Mouse (Mus musculus): ENCODE measurements at regions not wholly inside any gene's neighbourhood (a gene's known extent, or its start where the extent isn't known, plus 50 kb on each side); places are given as distances from the start of the nearest gene placed in this dataset.

GRCm38 (mm10) chr7:129995529-129995928, 403.9 kb downstream of the Wdr11 start:
- H3K4me3 ChIP-seq (ENCODE audit: control insufficient read depth, low read depth, low read length): no peak overlapping the region
- no peaks in the 10 kb centered on the region for H3K36me3 ChIP-seq (ENCODE audit: control insufficient read depth, insufficient read depth, low read length)
- no peak overlapping the region for H3K27ac ChIP-seq (ENCODE audit: control insufficient read depth, insufficient read depth, low read depth, low read length)
- TF ChIP-seq CTCF (IDR thresholded peaks at IDR 0.05; ENCODE audit: control insufficient read depth, insufficient read depth, insufficient replicate concordance, low read depth, low read length) (no peak), POLR2A (IDR thresholded peaks at IDR 0.05; ENCODE audit: control insufficient read depth, low read depth, low read length) (no peak)
- no peaks in the 10 kb centered on the region for H3K27me3 ChIP-seq (ENCODE audit: control insufficient read depth, insufficient read depth, low read length)
- H3K4me1 ChIP-seq (ENCODE audit: control insufficient read depth, insufficient read depth, low read length): no peaks in the 10 kb centered on the region

GRCm38 (mm10) chr7:130001064-130001463, 409.4 kb downstream of the Wdr11 start:
- Histone ChIP-seq H3K4me3 (ENCODE audit: control insufficient read depth, low read depth, low read length) (no peak overlapping the region), H3K27me3 (ENCODE audit: control insufficient read depth, insufficient read depth, low read length) (no peaks in the 10 kb centered on the region), H3K27ac (ENCODE audit: control insufficient read depth, insufficient read depth, low read depth, low read length) (no peak overlapping the region), H3K36me3 (ENCODE audit: control insufficient read depth, insufficient read depth, low read length) (no peaks in the 10 kb centered on the region), H3K4me1 (ENCODE audit: control insufficient read depth, insufficient read depth, low read length) (no peaks in the 10 kb centered on the region)
- TF ChIP-seq CTCF (IDR thresholded peaks at IDR 0.05; ENCODE audit: control insufficient read depth, insufficient read depth, insufficient replicate concordance, low read depth, low read length): no peak

DNA sequence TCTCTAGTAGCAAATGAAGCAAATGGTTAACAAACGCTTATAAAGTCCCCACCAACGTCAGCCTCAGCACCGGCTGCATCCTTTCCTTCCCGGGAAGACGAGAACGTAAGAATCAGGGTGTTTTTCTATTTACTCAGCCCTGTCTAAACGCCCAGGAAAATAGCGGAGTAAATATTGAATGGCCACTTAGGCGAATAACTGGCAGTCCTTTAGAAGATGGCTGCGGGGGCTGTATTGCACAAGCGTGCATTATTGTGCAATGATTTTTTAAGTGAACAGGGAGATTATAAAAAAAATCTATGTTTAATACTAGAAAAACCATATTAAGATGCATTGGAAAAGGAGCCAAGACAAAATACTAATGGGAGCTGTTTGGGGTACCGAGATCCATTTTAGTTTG, 410.3 kb downstream of the Wdr11 start:
- no peak for TF ChIP-seq POLR2A (IDR thresholded peaks at IDR 0.05; ENCODE audit: control insufficient read depth, low read depth, low read length)
- H3K27ac ChIP-seq (ENCODE audit: control insufficient read depth, insufficient read depth, low read depth, low read length): no peak overlapping the region
- H3K27me3 ChIP-seq (ENCODE audit: control insufficient read depth, insufficient read depth, low read length): no peaks in the 10 kb centered on the region
- no peaks in the 10 kb centered on the region for H3K4me1 ChIP-seq (ENCODE audit: control insufficient read depth, insufficient read depth, low read length)
- H3K4me3 ChIP-seq (ENCODE audit: control insufficient read depth, low read depth, low read length): no peak overlapping the region
- H3K36me3 ChIP-seq (ENCODE audit: control insufficient read depth, insufficient read depth, low read length): no peaks in the 10 kb centered on the region

GRCm38 (mm10) chr7:130005406-130005805, 413.7 kb downstream of the Wdr11 start:
- H3K4me1 ChIP-seq (ENCODE audit: control insufficient read depth, insufficient read depth, low read length): no peaks in the 10 kb centered on the region
- no peak overlapping the region for H3K4me3 ChIP-seq (ENCODE audit: control insufficient read depth, low read depth, low read length)
- no peaks in the 10 kb centered on the region for H3K27me3 ChIP-seq (ENCODE audit: control insufficient read depth, insufficient read depth, low read length)
- no peaks in the 10 kb centered on the region for H3K36me3 ChIP-seq (ENCODE audit: control insufficient read depth, insufficient read depth, low read length)
- no peak overlapping the region for H3K27ac ChIP-seq (ENCODE audit: control insufficient read depth, insufficient read depth, low read depth, low read length)
- TF ChIP-seq CTCF (IDR thresholded peaks at IDR 0.05; ENCODE audit: control insufficient read depth, insufficient read depth, insufficient replicate concordance, low read depth, low read length) (no peak), POLR2A (IDR thresholded peaks at IDR 0.05; ENCODE audit: control insufficient read depth, low read depth, low read length) (no peak)

DNA sequence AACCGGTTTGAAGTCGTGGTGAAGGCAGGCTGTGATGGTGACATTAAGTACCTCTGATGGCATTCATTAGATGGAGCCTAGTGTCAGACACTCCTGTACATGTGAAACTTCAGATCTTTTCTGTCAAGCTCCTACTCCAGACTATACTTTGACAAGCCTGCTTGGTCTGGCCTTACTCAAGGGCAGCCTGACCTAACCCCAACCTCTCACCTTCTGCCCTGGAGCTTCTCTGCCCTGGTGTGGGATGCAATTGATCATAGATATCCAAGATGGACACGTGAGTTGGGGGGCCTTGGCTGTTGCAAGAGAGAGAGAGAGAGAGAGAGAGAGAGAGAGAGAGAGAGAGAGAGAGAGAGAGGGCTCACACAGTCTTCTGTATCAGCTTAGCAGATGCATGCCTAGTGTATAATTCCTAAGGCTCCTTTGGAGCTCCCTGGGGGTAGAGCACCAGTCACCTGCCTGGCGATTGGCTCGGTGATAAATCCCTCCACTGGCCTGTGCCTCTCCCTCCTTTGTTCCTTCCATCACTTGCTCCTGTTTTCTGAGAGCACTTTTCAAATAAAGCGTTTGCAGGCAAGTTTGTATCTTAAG, 416.4 kb downstream of the Wdr11 start:
- Histone ChIP-seq H3K4me1 (ENCODE audit: control insufficient read depth, insufficient read depth, low read length) (no peaks in the 10 kb centered on the region; the same call in 1 of the 2 replicates), H3K27ac (ENCODE audit: control insufficient read depth, insufficient read depth, low read depth, low read length) (no peak overlapping the region), H3K27me3 (ENCODE audit: control insufficient read depth, insufficient read depth, low read length) (no peaks in the 10 kb centered on the region), H3K36me3 (ENCODE audit: control insufficient read depth, insufficient read depth, low read length) (no peaks in the 10 kb centered on the region), H3K4me3 (ENCODE audit: control insufficient read depth, low read depth, low read length) (no peak overlapping the region)
- TF ChIP-seq CTCF (IDR thresholded peaks at IDR 0.05; ENCODE audit: control insufficient read depth, insufficient read depth, insufficient replicate concordance, low read depth, low read length): no peak
- TF ChIP-seq POLR2A (IDR thresholded peaks at IDR 0.05; ENCODE audit: control insufficient read depth, low read depth, low read length): no peak

DNA sequence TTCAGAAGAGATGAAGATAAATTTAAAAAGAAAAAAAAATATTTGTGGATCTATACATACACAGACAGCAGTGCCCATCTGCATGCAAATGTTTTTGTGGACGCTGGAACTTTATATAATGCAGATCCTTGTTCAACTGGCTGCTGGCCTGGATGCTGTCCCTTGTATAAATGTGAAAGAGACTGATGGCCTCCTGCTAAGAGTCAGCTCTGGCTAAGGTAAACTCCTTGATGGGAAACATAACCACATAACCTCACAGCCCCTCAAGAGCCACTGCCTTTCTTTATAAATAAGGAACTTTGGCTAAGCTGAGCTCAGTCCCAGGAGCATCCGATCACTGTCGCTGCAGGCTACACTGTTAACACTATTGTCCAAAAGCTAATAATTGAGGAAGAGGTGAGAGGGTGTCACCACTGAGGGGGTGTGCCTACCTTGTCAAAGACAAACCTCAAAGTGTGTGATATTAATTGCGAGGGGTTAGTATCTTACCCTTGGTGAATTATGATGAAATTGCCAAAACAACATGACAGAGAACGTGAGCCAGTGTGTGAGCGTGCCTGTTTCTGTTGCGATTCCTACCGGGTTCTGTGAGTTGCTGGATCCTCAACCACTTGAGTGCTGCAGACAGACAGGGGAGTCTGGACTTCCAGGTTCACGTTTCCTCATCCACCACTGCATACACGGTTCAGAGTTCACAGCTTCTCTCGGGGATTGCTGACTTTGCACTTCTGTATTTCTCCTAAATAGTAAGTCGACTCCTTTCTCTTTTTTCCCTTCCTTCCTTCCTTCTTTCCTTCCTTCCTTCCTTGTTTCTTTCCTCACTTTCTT, 417.1 kb downstream of the Wdr11 start:
- H3K36me3 ChIP-seq (ENCODE audit: control insufficient read depth, insufficient read depth, low read length): no peaks in the 10 kb centered on the region
- H3K27ac ChIP-seq (ENCODE audit: control insufficient read depth, insufficient read depth, low read depth, low read length): no peak overlapping the region
- no peaks in the 10 kb centered on the region; the same call in 1 of the 2 replicates for H3K4me1 ChIP-seq (ENCODE audit: control insufficient read depth, insufficient read depth, low read length)
- TF ChIP-seq CTCF (IDR thresholded peaks at IDR 0.05; ENCODE audit: control insufficient read depth, insufficient read depth, insufficient replicate concordance, low read depth, low read length): no peak
- TF ChIP-seq POLR2A (IDR thresholded peaks at IDR 0.05; ENCODE audit: control insufficient read depth, low read depth, low read length): no peak
- H3K4me3 ChIP-seq (ENCODE audit: control insufficient read depth, low read depth, low read length): no peak overlapping the region
- no peaks in the 10 kb centered on the region for H3K27me3 ChIP-seq (ENCODE audit: control insufficient read depth, insufficient read depth, low read length)

- Histone ChIP-seq H3K27ac (ENCODE audit: control insufficient read depth, insufficient read depth, low read depth, low read length) (no peak overlapping the region), H3K4me3 (ENCODE audit: control insufficient read depth, low read depth, low read length) (no peak overlapping the region), H3K36me3 (ENCODE audit: control insufficient read depth, insufficient read depth, low read length) (no peaks in the 10 kb centered on the region), H3K27me3 (ENCODE audit: control insufficient read depth, insufficient read depth, low read length) (no peaks in the 10 kb centered on the region), H3K4me1 (ENCODE audit: control insufficient read depth, insufficient read depth, low read length) (no peaks in the 10 kb centered on the region; the same call in 1 of the 2 replicates)
- TF ChIP-seq POLR2A (IDR thresholded peaks at IDR 0.05; ENCODE audit: control insufficient read depth, low read depth, low read length) (no peak), CTCF (IDR thresholded peaks at IDR 0.05; ENCODE audit: control insufficient read depth, insufficient read depth, insufficient replicate concordance, low read depth, low read length) (no peak)
These were observed 420.4 kb downstream of the Wdr11 start for GRCm38 (mm10) chr7:130012067-130012466.
